Mouse (Mus musculus): Measurements from ENCODE around the gene Pts.

- TF ChIP-seq CTCF (IDR thresholded peaks at IDR 0.05) = no peak
- no peak for TF ChIP-seq POLR2A (IDR thresholded peaks at IDR 0.05; ENCODE audit: insufficient read depth, low read depth, low read length)
- TF ChIP-seq EP300 (IDR thresholded peaks at IDR 0.05; ENCODE audit: insufficient read depth, low read depth, low read length) = no peak
Measured at GRCm38 (mm10) chr9:50542401-50542800, 13.9 kb upstream of the Pts start.
